Mouse (Mus musculus) erythroblast, embryonic 14.5 days (primary cell): ENCODE results near the gene Fgf14.

ENCODE experiments used
- GATA1 ChIP-seq: IDR thresholded peaks from 2 replicates; pipeline ENCODE4 v1.6.1; 2012; ENCODE audit warnings: low read length, inconsistent platforms, mixed read lengths
- TAL1 ChIP-seq: IDR thresholded peaks from 3 replicates; pipeline ENCODE4 v1.6.1; 2012; ENCODE audit warnings: low read length, inconsistent platforms, mixed read lengths

DNA sequence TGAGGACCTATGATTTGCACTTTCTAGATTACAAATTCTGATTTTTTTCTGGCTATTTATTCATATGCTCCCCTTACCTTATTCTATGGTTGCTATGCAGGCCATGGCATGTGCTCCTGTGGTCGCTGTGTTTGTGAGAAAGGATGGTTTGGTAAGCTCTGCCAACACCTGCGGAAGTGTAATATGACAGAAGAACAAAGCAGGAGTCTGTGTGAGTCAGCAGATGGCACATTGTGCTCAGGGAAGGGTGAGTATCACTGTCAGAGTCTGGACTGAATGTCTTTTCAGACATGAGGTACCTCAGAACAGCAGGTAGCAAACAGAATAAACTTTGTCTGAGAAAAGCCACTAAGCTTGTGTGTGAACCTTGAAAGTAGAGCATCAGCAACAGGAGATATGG lies 710.4 kb downstream of the Fgf14 start:
- TF ChIP-seq GATA1, result no peak
- TF ChIP-seq TAL1, result no peak
